Mouse (Mus musculus) splenic B cell, adult 2 months (primary cell): ENCODE measurements around the gene Lcn11.
"Not testable (repeated sequence)": the region's sequence is repeated elsewhere in the genome, so short reads cannot be mapped to it uniquely, and the experiment has no call there.

Experiments
- DNase-seq: peaks from one replicate; pipeline ENCODE4 v3.0.0-alpha.2; 2011; ENCODE audit warnings: low read depth, low spot score
- H3K27me3 ChIP-seq: 2 replicates; pipeline ENCODE4 v1.6.1; 2012; ENCODE audit warnings: mild to moderate bottlenecking, low read length, moderate library complexity, mixed read lengths; ENCODE audit not compliant: control insufficient read depth, poor library complexity, insufficient read depth, severe bottlenecking
- H3K36me3 ChIP-seq: 2 replicates; pipeline ENCODE4 v1.6.1; 2012; ENCODE audit warnings: mild to moderate bottlenecking, low read length, moderate library complexity, mixed read lengths; ENCODE audit not compliant: control insufficient read depth, poor library complexity, insufficient read depth, severe bottlenecking

Gene Lcn11

DNA sequence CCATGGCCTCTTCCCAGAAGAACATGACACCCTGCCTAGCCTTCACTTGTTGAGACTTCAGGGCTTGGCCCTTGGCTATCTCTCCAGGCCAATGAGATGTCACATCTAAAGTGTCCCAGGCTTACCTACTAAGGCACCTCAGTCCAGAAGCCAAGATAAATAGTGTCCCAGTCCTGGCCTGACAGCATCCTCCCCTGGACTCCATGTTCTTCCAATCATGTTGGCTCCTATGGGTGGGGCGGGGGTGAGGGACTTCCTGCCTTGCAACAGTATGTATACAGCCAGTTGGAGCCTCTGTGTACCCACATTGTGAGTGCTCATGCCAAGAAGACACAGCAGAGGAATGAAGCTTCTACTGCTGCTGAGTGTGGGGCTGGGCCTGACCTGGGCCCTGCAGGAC is at the start of gene Lcn11:
Gene Lcn11, plus strand, starts transcription at position 301 of the 400 bp plus-strand sequence.
- no peaks in the 10 kb centered on the region for H3K36me3 ChIP-seq
- no peak for DNase-seq
- H3K27me3 ChIP-seq, result no peaks in the 10 kb centered on the region

DNA sequence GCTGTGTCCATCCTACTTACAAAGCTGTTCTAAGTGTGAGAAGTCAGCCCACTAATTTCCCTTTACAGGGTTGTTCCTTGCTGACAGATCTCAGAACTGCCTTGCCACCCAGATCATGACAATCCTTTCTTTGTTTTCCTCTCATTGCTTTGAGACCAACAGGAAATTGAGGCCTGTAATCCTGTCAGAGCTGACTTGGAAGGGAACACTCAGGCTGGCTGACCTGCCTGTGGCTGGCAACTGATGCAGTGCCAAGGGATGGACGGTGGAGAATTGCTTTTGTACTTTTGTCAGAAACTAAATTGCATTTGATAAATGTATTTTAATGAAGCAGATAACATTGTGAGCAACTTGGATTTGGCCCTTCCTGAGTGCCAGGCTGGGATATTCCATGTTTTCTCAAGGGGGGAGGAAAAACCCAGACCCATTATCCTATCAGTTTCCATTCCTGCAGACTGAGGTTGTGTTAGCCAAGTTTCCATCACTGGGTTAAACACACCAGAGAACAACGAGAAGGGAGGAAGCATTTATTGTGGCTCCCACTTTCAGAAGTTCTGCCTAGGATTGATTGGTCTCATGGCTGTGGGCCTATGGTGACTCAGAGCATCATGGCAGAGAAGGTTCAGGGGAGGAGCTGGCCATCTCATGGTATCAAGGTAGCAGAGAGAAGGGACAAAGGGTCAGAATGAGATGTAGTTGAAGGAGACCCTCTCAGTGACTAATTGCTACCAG is 43.5 kb upstream of the Lcn11 start:
- Histone ChIP-seq H3K36me3 (no peaks in the 10 kb centered on the region), H3K27me3 (no peaks in the 10 kb centered on the region)
- no peak for DNase-seq

DNA sequence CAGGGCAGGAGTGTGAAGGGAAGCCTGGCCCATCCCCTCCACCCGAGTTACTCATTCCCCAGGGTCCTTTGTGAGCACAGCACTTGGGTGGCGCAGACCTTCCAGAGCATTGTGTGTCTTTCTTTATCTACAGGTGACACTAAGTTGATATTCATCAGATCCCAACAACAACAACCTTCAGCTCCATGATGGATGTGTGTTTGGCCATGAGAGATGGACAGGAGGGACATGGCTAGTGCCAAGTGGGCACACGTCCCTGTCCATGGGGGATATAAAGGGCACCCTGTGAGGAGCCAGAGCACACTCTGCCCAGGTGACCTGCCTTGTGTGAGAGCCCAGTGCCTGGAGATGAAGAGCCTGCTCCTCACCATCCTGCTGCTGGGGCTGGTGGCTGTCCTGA is 40.1 kb upstream of the Lcn11 start, which contains the start of gene Obp2b:
Gene Obp2b, plus strand, starts transcription at position 301 of the 400 bp plus-strand sequence.
- not testable (repeated sequence) for DNase-seq, H3K36me3 ChIP-seq, H3K27me3 ChIP-seq

DNA sequence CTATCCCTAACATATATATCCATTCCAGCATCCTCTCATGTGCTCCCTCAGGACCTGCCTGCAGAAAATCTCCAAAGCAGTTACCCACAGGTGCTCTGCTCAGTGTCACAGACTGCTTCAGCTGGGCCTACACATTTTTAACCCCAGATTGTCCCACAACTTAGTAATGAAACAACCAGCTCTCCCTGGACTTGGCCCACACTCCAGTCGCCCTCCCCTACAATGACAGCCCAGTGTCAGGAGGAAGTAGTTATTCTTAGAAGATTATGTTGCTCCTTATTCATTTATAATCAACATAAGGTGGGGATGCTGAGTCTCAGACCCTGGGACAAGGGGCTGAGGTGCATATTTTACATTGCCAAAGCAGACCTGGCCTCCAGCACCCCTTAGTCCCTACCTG is 35.1 kb upstream of the Lcn11 start:
- H3K36me3 ChIP-seq, result no peaks in the 10 kb centered on the region
- no peak for DNase-seq
- H3K27me3 ChIP-seq, result no peaks in the 10 kb centered on the region

DNA sequence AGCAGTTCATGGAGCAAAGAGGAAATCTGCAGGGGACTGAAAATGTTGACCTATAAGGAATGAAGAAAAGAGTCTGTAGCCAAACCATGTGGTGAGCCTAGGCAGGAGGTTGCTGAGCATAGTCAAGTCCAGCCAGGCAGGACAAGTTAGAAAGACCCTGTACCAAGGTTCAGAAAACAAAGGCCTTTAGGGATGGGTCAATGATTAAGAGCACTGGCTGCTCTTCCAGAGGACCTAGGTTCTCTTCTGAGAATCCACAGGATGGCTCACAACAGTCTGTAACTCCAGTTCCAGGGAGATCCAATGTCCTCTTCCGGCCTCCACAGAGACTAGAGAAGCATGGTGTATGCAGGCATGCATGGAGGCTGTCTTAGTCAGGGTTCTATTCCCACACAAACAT is 22.6 kb upstream of the Lcn11 start:
- Histone ChIP-seq H3K27me3 (no peaks in the 10 kb centered on the region), H3K36me3 (no peaks in the 10 kb centered on the region)
- no peak for DNase-seq

DNA sequence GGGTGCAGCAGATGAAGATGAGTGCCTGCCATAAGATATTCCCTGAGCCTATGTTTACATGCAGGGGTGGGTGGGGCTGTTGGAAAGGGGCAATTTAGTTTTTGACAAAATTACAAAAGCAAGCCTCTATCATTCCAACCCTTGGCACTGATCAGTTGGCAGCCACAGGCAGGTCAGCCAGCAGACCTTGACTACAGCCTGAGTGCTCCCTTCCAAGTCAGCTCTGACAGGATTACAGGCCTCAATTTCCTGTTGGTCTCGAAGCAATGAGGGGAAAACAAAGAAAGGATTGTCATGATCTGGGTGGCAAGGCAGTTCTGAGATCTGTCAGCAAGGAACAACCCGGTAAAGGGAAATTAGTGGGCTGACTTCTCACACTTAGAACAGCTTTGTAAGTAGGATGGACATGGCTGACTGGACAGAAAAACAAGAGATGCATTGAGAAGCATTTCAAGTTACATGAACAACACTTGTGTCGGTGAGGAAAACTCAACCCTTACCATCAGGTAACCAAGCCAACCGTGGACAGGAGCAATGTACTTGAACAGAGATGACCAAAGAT is 18.7 kb upstream of the Lcn11 start:
- H3K27me3 ChIP-seq, result no peaks in the 10 kb centered on the region
- no peak for DNase-seq
- no peaks in the 10 kb centered on the region for H3K36me3 ChIP-seq

DNA sequence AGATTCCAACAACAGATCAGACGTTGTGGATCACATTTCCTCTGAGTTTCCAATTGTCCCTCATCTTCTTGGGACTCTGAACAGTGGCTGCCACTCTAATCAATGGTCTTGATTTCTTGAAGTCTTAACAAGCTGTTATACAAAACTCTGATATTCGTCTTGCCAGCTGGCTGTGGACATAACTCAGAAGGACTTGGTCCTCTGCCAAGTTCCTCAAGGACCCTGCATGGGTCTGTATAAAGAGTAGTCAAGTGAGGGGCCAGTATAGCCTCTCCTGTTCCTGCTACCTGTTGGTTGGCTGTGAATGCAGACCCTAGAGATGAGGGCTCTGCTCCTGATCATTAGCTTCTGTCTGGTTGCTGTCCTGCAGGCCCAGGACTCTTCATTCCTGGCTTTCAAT is 11.5 kb upstream of the Lcn11 start, which contains the start of gene Lcn3:
Gene Lcn3, plus strand, starts transcription at position 301 of the 400 bp plus-strand sequence.
- DNase-seq, result no peak
- Histone ChIP-seq H3K36me3 (no peaks in the 10 kb centered on the region), H3K27me3 (no peaks in the 10 kb centered on the region)

DNA sequence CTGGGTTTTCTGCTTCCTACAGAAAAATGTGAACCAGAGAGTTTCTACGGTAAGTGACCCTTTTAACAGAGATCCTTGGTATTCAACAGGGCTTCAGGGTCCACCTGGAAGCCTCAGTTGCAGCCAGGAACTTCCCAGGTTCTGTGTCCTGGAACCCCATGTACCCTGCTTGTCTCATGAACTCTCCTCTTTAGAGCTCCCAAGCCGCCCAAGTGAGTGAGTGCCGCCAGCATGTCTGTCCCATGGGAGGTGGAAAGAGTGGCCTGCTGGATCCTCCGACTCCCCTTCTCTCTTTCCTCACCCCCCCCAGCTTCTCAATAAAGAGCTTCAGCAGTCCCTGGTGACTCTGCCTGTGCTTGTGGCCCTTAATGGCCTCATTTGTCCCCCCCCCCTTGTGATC is 9.1 kb upstream of the Lcn11 start:
- H3K36me3 ChIP-seq, result no peaks in the 10 kb centered on the region
- no peaks in the 10 kb centered on the region for H3K27me3 ChIP-seq
- no peak for DNase-seq

DNA sequence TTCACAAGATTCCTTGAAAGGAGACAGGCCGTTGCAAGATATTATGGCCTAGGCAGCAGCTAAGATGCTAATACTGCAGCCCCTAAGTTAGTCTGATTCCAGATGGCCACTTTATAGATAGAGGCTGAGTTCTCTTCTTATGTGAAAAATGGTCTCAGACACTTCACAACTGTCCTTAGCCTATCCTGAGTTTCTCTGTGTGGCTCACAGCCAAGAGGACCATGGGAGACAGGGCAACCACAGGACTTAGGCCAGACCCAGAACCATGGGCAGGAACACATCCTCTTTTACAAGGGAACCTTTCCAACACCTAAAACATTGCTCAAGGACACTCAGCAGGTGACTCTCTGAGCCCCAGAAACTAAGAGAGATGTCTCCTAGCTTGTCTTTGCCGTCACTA is 3.3 kb upstream of the Lcn11 start:
- H3K27me3 ChIP-seq, result no peaks in the 10 kb centered on the region
- H3K36me3 ChIP-seq, result no peaks in the 10 kb centered on the region
- DNase-seq, result no peak

DNA sequence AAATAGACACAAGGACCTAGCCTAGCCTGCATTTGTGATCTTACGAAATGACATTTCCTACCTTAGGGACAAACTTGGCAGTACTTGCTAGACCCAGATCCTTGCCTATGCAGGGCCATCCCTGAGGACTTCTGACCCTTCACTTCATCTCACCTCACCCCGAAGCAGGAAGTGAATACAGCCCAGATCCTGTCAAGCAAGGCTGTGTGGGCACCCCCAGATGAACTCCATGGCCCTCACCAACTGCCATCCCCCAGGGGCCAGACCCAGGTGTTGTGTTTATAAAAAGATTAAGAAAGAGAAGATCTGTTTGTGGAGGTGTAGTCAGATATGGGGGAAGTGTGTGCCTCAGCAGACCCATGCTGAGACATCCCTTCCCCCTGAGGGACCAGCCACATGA is 2.2 kb upstream of the Lcn11 start:
- Histone ChIP-seq H3K27me3 (no peaks in the 10 kb centered on the region), H3K36me3 (no peaks in the 10 kb centered on the region)
- no peak for DNase-seq

DNA sequence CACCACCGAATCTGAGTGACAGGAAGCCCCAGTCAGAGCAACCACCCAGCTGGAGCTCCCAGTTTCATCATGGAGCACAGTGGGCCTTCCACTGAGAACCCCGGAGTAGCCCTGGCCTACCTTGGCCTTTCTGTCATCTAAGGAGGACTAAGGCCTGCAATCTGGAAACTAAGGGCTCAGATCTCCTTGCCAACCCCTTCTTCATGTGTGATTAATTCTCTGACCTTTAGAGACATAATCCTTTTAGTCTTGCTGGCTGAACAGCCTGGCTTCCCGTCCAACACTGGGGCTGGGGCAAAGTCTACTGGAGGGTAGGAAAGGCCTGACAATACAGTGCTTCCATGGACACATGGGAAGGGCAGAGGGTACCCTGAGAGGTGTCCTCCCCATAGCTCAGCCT is 826 bp upstream of the Lcn11 start:
- no peak for DNase-seq

DNA sequence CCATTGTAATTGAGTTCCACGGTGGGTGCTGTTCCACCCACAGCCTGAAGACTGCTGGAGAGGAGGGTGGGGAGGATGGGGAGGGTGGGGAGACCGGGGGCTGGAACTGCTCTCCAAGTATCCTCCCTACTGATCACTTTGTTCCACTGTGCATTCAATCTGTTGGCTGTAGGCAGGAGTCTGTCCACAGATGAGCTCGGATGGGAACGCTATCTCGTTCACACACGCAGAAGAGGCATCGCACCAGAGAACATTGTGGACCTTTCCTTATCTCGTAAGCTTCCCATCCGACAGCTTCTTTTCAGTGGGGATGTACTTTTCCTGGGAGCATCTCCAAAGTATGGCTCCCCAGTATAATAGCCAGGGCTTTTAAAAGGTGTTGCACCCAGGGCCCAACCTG is 2.3 kb downstream of the Lcn11 start:
- DNase-seq, result no peak
- H3K36me3 ChIP-seq, result no peaks in the 10 kb centered on the region
- H3K27me3 ChIP-seq, result no peaks in the 10 kb centered on the region

More for the DNA sequence above, 826 bp upstream of the Lcn11 start:
- Histone ChIP-seq H3K36me3 (no peaks in the 10 kb centered on the region), H3K27me3 (no peaks in the 10 kb centered on the region)

DNA sequence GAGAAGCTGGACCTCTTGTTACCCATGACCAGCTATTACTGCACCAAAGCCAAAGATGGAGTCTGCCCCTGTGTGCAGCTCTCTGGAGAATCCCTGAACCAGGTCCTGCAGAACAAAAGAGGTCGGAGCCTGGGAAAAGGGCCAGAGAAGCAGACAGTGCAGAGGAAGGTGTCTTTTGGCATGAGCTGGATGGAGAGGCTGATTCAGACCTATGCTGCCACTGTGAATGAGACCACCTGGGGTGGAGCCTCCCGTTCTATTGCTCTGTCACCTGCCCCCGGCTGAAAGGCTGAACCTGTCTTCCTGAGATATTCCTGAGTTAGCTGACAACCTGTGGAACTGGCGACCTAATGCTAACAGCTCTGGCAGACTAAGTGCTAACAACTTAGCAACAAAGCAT is 4.1 kb downstream of the Lcn11 start:
- Histone ChIP-seq H3K36me3 (no peaks in the 10 kb centered on the region), H3K27me3 (no peaks in the 10 kb centered on the region)
- DNase-seq, result no peak

DNA sequence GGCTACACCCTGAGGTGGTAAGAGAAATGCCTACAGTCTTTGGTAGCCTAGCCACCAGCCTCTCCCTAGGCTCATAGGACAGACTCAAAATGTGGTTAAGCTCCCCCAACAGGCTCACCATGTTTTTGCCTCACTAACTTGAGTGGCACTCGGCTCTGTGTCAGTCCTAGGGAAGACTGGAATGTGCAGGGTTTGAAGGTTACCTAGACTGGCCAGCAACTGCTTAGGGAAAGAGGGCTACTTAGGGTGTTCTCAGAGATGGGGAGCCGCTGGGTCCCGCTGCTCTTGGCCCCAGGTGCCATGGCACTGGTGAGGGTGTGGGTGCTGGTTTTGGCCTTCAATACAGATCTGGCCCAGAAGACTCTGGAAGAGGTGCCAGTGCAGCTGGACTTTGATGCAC is 5.1 kb downstream of the Lcn11 start, which contains the start of gene Gm13539:
Gene Gm13539, plus strand, starts transcription at position 301 of the 400 bp plus-strand sequence.
- DNase-seq, result no peak
- Histone ChIP-seq H3K27me3 (no peaks in the 10 kb centered on the region), H3K36me3 (no peaks in the 10 kb centered on the region)

DNA sequence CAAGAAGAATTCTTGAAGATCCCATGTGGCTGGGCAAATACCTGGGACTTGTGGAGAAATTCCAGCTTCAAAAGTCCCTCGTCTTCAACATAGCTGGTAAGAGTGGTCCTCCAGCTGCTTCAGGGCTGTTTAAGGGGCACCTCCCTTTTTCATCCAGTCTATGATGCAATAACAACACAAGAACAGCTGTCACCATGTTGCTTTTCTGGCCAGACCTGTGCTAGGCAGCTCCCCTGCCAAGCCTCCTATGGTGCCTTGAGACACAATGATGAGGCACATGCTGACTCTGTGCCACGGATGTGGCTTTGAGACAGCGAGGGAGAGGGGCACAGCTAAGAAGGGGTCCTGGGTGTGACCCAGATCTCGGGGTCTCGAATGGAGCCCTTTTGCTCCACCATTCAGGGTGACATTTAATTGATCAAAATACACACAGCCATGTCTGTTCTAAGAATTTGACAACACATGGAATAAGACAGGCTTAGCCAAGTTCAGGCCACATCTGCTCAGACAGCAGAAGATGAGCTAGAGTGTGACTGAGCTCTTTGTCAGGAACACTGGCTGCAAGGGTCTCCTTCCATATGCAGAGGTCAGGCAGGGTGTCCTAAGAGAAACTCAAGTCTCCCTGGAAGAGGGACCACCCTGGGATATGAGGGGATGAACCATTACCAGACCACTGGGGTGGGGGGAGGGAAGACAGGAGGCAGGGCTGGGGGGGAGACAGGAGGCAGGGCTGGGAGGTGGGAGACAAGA is 8.9 kb downstream of the Lcn11 start:
- Histone ChIP-seq H3K36me3 (no peaks in the 10 kb centered on the region), H3K27me3 (no peaks in the 10 kb centered on the region)
- no peak for DNase-seq
